Mouse (Mus musculus) liver, adult 2 months (tissue): ENCODE data around the gene Frrs1.

ENCODE experiments used
- CTCF ChIP-seq: fragments of 200-500 bp; IDR thresholded peaks from 2 replicates; pipeline ENCODE4 v1.5.1; 2011; ENCODE audit warnings: low read depth, low read length, control low read depth
- POLR2A ChIP-seq: fragments of 200-500 bp; IDR thresholded peaks from 2 replicates; pipeline ENCODE4 v1.6.1; 2011; ENCODE audit warnings: low read length, control low read depth; ENCODE audit not compliant: insufficient read depth; ENCODE audit errors: extremely low read depth

DNA sequence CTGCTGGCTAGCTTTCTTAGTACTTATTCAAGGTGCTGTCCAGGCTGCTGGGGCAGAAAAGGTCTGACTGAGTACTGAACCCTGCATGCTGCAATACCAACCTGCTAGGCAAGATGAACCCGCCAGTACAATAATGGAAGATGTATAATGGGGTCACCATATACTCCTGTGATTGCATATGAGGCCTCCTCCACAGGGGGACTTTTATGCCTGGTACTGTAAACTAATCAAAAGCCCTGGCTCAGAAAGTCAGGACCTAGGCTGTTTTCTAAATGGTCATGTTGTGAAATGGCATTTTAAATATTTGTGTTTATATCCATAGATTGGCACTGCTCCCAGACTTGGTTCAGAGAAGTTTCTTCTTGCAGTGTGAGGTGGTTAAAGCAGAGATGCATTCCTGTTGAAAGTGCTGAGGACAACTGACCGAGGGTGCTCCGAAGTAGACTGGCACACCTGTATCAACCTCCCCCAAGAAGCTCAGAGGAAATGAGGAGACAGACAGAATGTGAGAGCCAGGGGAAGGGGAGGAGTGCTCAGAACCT is 42.5 kb upstream of the Frrs1 start:
- TF ChIP-seq CTCF (no peak), POLR2A (no peak)
